16 mouse cellular contexts compared by ENCODE assay signal in genomic region chr1:88651668-88652067, GRCm38 (mm10).
"Had no signal": no experiment of that assay in that cellular context is flagged by ENCODE, and none has a peak within 500 bp of the region (broad histone marks: within the 10 kb centered on the region; RNA-seq: fewer than 3 reads in every experiment).

No protein-coding gene starts in this region.

- H3K4me1 ChIP-seq: midbrain, embryonic 13.5 days; midbrain, embryonic 15.5 days; neural tube, embryonic 12.5 days had no signal

- DNase-seq: liver, postnatal 0 days; lung, adult 2 months; lung, postnatal 10 days; right cerebral cortex, postnatal 25 days; right cerebral cortex, postnatal 4 days; spleen, adult 18-20 months; thymus, adult 18-20 months; thymus, postnatal 14 days; thymus, postnatal 36 days had no signal

- H3K9me3 ChIP-seq: liver, embryonic 15.5 days; lung, embryonic 15.5 days; megakaryocyte, embryonic 14.5 days; midbrain, embryonic 13.5 days; midbrain, embryonic 15.5 days; neural tube, embryonic 12.5 days had no signal

- ATAC-seq: liver, postnatal 0 days; midbrain, embryonic 13.5 days; midbrain, embryonic 15.5 days had no signal

- H3K9ac ChIP-seq: liver, embryonic 15.5 days; liver, postnatal 0 days; lung, embryonic 15.5 days; midbrain, embryonic 13.5 days; midbrain, embryonic 15.5 days; neural tube, embryonic 12.5 days had no signal

- H3K36me3 ChIP-seq: liver, embryonic 15.5 days; lung, embryonic 15.5 days; midbrain, embryonic 13.5 days; midbrain, embryonic 15.5 days; neural tube, embryonic 12.5 days had no signal

- H3K27ac ChIP-seq: liver, embryonic 15.5 days; lung, embryonic 15.5 days; midbrain, embryonic 13.5 days; midbrain, embryonic 15.5 days; neural tube, embryonic 12.5 days had no signal

- H3K4me2 ChIP-seq: liver, embryonic 15.5 days; lung, embryonic 15.5 days; midbrain, embryonic 11.5 days; midbrain, embryonic 13.5 days; midbrain, embryonic 15.5 days; neural tube, embryonic 12.5 days had no signal

- H3K27me3 ChIP-seq: liver, embryonic 15.5 days; lung, embryonic 15.5 days; midbrain, embryonic 13.5 days; midbrain, embryonic 15.5 days; neural tube, embryonic 12.5 days had no signal

- H3K4me3 ChIP-seq: liver, embryonic 15.5 days; lung, embryonic 15.5 days; megakaryocyte, embryonic 14.5 days; midbrain, embryonic 13.5 days; midbrain, embryonic 15.5 days; neural tube, embryonic 12.5 days had no signal
